In the genomic region with DNA sequence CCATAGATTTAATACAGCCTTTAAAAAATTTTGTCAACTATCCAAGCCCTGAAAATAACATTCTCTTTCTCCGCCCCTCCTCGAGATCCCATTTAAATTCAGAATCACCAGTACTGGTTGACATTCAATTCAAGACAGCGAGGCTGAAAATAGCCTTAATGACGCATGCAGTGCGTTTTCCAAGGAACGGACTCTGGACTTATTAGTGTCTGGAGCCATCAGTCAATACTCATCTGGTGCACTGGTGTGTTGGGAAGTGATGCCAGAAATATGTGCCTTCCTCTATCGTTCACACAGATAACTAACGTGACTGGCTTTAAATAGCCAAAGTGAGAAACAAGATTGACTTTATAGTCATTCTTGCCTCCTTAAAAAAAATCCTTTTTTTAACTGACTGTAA, we compare ENCODE assay signal across 11 mouse cellular contexts.
DNase-seq lines count a peak whose midpoint lies in the region; TF ChIP-seq lines count a peak whose summit lies in the region.
"Had no signal": no experiment of that assay in that cellular context is flagged by ENCODE, and none has a peak within 500 bp of the region (broad histone marks: within the 10 kb centered on the region; RNA-seq: fewer than 3 reads in every experiment).

No protein-coding gene starts in this region.

- TF ChIP-seq CTCF in layer of hippocampus, adult 2 months (conservative IDR thresholded peaks at IDR 0.05) = no peak

- no peak overlapping the region for H3K4me3 ChIP-seq in layer of hippocampus, adult 2 months
- H3K4me3 ChIP-seq: erythroblast, embryonic 14.5 days had no signal

- peak overlapping the region; percentile 48; the same call in 1 of the 2 replicates for H3K27ac ChIP-seq in layer of hippocampus, adult 2 months

- DNase-seq in adrenal gland, adult (ENCODE audit: inconsistent age in 2 of 2, low spot score in 1 of 2) = peak; percentile 37 to 74
- DNase-seq in adrenal gland, postnatal 25 days = no peak
- peak in 1 of 2 experiments; percentile 44 for DNase-seq in layer of hippocampus, adult 2 months (ENCODE audit: low spot score in 2 of 2)
- DNase-seq in layer of hippocampus, postnatal 36 days = no peak
- DNase-seq in right cerebral cortex, adult 2 months (ENCODE audit: low spot score in 2 of 2) = peak; percentile 51 to 53
- DNase-seq in right cerebral cortex, postnatal 14 days = no peak
- DNase-seq in spleen, postnatal 14 days (ENCODE audit: low spot score in 2 of 2) = no peak
- no peak for DNase-seq in cerebellum, postnatal 10 days
- DNase-seq: kidney, adult 9 months; liver had no signal

Comparison
In these comparisons a context has a peak if more than half of its experiments do, and no peak if none do; other contexts are left out.
1. DNase-seq: peak in adrenal gland, adult (2 of 2) and right cerebral cortex, adult 2 months (2 of 2); none in adrenal gland, postnatal 25 days (single experiment), layer of hippocampus, postnatal 36 days (0 of 2), right cerebral cortex, postnatal 14 days (single experiment), spleen, postnatal 14 days (0 of 2) and cerebellum, postnatal 10 days (0 of 2).